Mouse (Mus musculus) heart, embryonic 13.5 days (tissue): ENCODE results near the gene Thoc5. TPM values are rescaled to one million over a fixed set of nuclear protein-coding genes. Genes with fewer than 3 reads are reported as not detected.

Source experiments
- ATAC-seq: fragments of 200-750 bp; cut with Nextera tagmentation; 2 replicates; pipeline ENCODE4 v1.8.0; 2017; ENCODE audit warnings: moderate TSS enrichment; ENCODE audit not compliant: insufficient number of reproducible peaks, low FRiP score, low TSS enrichment; ENCODE audit errors: extremely low read depth
- H3K27ac ChIP-seq: fragments of 300-500 bp; sonication (generic); replicated peaks from 2 replicates; pipeline ENCODE4 v1.5.1; 2015; ENCODE audit warnings: moderate library complexity, mild to moderate bottlenecking, inconsistent platforms
- H3K27me3 ChIP-seq: fragments of 300-500 bp; sonication (generic); replicated peaks from 2 replicates; pipeline ENCODE4 v1.6.1; 2015; ENCODE audit warnings: mild to moderate bottlenecking, inconsistent platforms
- H3K36me3 ChIP-seq: fragments of 300-500 bp; sonication (generic); 2 replicates; pipeline ENCODE4 v1.6.1; 2015; ENCODE audit warnings: mild to moderate bottlenecking, inconsistent platforms
- H3K4me1 ChIP-seq: fragments of 300-500 bp; sonication (generic); 2 replicates; pipeline ENCODE4 v1.6.1; 2015; ENCODE audit warnings: inconsistent platforms
- H3K4me2 ChIP-seq: fragments of 300-500 bp; sonication (generic); 2 replicates; pipeline ENCODE4 v1.6.1; 2015; ENCODE audit warnings: inconsistent platforms, mild to moderate bottlenecking, moderate library complexity
- H3K4me3 ChIP-seq: fragments of 300-500 bp; sonication (generic); 2 replicates; pipeline ENCODE4 v1.5.1; 2015; ENCODE audit warnings: moderate library complexity, mild to moderate bottlenecking, inconsistent platforms
- H3K9ac ChIP-seq: fragments of 300-500 bp; sonication (generic); 2 replicates; pipeline ENCODE4 v1.6.1; 2015; ENCODE audit warnings: inconsistent platforms, mild to moderate bottlenecking, moderate library complexity
- H3K9me3 ChIP-seq: fragments of 300-500 bp; sonication (generic); 2 replicates; pipeline ENCODE4 v1.6.1; 2016; ENCODE audit warnings: inconsistent platforms
- WGBS: fragments of 180-500 bp; shearing (Covaris S2); methylation state at CpG from one replicate; pipeline ENCODE4 v1.1.7; 2015; ENCODE audit warnings: mixed read lengths; 5-methylcytosine and 5-hydroxymethylcytosine counted together
- polyA plus RNA-seq: library from polyadenylated mRNA; unstranded; fragments of >200 nt; fragmentation: Nextera tagmentation; extraction: Ambion mirVana; gene quantifications from 2 replicates; pipeline ENCODE4 v1.2.1, GENCODE M21; 2015

Thoc5 gene
- polyA plus RNA-seq, 1 experiment from 2014 or later, result 24.4 TPM

DNA sequence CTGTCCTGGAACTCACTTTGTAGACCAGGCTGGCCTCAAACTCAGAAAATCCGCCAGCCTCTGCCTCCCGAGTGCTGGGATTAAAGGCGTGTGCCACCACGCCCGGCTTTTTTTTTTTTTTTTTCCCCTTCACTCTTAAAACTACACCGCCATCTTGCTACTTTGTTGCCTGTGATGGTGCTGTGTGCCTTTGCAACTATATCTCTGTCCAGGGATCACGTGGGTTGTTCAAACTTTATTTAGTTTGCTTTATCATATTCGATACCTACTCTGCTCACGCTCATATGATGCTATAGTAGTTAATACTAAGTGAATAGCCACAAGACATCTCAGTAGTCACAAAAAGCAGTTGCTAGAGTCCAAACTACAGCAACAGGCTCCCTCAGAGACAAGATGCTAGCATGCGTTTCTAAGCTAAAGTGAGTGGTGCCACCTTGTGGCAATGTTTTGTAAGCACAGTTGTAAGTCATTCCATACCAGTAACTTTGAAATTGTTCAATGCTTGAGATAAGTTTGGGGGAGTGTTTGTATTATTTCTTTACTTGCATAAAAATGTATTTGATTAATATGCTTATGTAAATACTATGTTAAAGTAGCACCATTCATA, 29.4 kb upstream of the Thoc5 start:
- Histone ChIP-seq H3K36me3 (no peaks in the 10 kb centered on the region), H3K9me3 (no peaks in the 10 kb centered on the region), H3K4me1 (no peaks in the 10 kb centered on the region), H3K4me3 (no peak overlapping the region), H3K9ac (no peak overlapping the region), H3K27me3 (peaks cover 3% of the 10 kb centered on the region; the same call in 1 of the 2 replicates), H3K27ac (no peak overlapping the region), H3K4me2 (no peak overlapping the region)
- no peak for ATAC-seq
- WGBS, result 28% methylated on average over 10 of the region's 10 CpGs

DNA sequence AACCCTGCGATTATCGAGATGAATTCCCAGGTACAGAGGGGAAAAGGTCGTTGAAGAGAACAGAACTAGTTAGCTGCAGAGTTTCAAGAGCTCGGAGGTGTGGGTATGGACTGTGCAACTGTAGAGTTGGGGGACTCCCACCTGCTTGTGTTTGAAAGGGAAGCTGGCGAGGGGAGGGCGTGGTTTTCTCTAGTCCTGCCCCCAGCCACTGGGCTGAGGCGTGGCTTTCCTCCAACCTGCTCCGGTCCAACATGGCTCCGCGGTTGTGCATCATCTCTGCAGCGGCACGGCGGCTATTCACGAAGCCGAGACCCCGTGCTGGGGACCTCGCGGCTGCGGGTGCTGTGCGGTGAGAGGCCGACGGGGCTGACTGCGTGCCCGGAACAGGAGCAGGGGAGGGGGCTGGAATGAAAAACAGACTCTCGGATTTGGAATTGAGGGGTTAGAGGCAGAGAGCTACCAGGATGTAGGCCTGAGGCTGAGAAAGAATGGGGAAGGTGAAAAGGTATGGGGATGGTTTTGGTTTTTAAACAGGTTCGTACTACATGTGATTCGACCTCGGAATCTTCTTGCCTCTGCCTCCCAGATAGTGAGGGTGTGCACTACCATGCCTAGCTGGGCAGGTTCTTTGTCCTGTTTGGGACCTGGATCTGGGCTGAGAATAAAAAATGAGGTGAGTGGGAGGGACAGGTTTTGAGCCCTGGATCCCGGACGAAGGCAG, 21.2 kb upstream of the Thoc5 start, which contains the start of gene Nipsnap1:
Nipsnap1 (plus strand) TSS at position 197 of the 721 bp plus-strand sequence.
- Histone ChIP-seq H3K4me3 (peak within 1 kb of the TSS; percentile 77), H3K4me1 (peaks cover 15% of the 10 kb centered on the region), H3K27ac (no peak within 1 kb of the TSS), H3K27me3 (0 out of 2 replicates have a peak, but pooled peaks cover under 1% of the 10 kb centered on the region), H3K36me3 (peaks cover 8% of the 10 kb centered on the region), H3K4me2 (peak within 1 kb of the TSS; percentile 87), H3K9me3 (0 out of 2 replicates have a peak, but pooled peaks cover 7% of the 10 kb centered on the region), H3K9ac (peak within 1 kb of the TSS; percentile 81)
- 2% methylated on average over 30 of the region's 30 CpGs for WGBS
- ATAC-seq, result peak; percentile 72; the same call in 1 of the 2 replicates

DNA sequence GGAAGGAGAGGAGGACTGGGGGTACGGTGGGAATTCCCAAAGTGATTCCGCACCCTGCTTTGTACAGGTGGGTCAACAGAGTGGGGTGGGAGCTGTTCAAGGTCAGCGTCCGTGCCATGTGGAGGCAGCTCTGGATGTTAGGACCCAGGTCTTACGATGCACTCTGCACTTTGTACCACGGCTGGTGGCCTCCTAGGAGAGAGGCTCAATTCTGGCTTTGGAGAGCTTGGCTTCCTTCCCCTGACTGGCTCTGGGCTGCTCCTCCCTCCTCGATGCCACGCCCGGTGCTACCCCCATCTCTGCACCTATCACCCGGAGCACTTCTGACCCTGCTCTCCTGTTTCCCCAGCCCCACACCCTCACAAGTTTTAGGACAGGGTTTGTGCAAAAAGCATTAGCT, 20.6 kb upstream of the Thoc5 start:
- Histone ChIP-seq H3K4me2 (peak overlapping the region; percentile 87), H3K27me3 (no peaks in the 10 kb centered on the region), H3K36me3 (peaks cover 8% of the 10 kb centered on the region), H3K4me1 (peaks cover 15% of the 10 kb centered on the region), H3K27ac (no peak overlapping the region), H3K9me3 (0 out of 2 replicates have a peak, but pooled peaks cover 7% of the 10 kb centered on the region), H3K9ac (peak overlapping the region; percentile 81), H3K4me3 (peak overlapping the region; percentile 77)
- peak; percentile 33; the same call in 1 of the 2 replicates for ATAC-seq
- 7% methylated on average over 10 of the region's 10 CpGs for WGBS

DNA sequence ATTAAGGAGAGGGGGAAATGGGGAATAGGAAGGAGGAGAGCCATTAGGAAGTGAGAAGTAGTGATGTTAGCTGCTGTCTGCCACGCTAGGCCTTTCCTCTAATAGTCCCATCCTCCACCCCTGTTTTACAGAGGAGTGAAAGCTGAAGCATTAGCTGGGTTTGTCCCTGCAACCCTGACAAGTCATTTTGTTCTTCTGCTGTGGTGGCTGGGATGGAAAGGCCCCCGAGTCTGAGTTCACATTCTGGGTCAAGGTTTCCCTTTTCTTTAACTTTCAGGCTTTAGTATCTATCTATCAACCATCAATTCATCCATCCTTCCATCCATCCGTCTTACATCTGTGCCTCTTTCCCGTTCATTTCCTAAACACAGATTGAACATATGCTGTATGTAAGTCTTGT, 14.0 kb upstream of the Thoc5 start:
- Histone ChIP-seq H3K4me2 (no peak overlapping the region), H3K9ac (no peak overlapping the region), H3K9me3 (0 out of 2 replicates have a peak, but pooled peaks cover 4% of the 10 kb centered on the region), H3K27me3 (no peaks in the 10 kb centered on the region), H3K27ac (no peak overlapping the region), H3K4me1 (peaks cover 16% of the 10 kb centered on the region), H3K36me3 (peaks cover 13% of the 10 kb centered on the region), H3K4me3 (no peak overlapping the region)
- ATAC-seq, result no peak
- 71% methylated on average over 4 of the region's 4 CpGs for WGBS

DNA sequence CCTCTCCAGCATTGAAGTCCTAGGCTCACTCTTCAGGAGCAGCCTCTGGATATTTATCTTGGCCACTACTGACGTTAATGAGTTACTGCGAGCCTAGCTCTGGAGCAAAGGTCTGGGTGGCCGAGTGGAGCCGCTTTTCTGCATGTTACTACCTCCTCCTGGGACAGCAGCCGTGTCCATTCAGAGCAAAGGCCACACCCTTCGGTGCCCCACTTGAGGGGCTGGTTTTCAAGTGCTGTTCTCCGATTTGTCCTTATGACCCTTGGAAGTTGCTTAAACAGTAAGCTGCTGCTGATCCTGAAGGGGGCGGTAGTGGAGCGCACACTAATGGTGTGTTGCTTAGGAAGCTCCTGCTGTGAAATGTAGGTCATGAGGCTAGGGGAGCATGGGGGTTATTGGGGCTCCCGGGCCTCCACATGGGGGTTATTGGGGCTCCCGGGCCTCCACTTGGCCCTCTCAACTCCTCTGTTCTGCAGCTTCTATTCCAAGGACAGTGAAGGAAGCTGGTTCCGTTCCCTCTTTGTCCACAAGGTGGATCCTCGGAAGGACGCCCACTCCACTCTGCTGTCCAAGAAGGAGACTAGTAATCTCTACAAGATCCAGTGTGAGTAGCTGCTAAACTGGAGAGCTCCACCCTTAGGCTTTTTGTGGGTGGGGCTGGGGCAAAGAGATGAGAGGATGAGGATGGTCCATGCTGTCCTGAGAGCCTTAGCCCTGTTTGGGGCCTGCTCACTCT, 12.1 kb upstream of the Thoc5 start:
- Histone ChIP-seq H3K4me2 (peak overlapping the region; percentile 42), H3K9ac (peak overlapping the region; percentile 42; the same call in 1 of the 2 replicates), H3K9me3 (no peaks in the 10 kb centered on the region), H3K4me3 (no peak overlapping the region), H3K27ac (0 out of 2 replicates have a peak overlapping the region, but pooled peaks have one; percentile 7), H3K27me3 (no peaks in the 10 kb centered on the region), H3K36me3 (peaks cover 8% of the 10 kb centered on the region; the same call in 1 of the 2 replicates), H3K4me1 (peaks cover 16% of the 10 kb centered on the region)
- no peak for ATAC-seq
- 35% methylated on average over 14 of the region's 14 CpGs for WGBS

DNA sequence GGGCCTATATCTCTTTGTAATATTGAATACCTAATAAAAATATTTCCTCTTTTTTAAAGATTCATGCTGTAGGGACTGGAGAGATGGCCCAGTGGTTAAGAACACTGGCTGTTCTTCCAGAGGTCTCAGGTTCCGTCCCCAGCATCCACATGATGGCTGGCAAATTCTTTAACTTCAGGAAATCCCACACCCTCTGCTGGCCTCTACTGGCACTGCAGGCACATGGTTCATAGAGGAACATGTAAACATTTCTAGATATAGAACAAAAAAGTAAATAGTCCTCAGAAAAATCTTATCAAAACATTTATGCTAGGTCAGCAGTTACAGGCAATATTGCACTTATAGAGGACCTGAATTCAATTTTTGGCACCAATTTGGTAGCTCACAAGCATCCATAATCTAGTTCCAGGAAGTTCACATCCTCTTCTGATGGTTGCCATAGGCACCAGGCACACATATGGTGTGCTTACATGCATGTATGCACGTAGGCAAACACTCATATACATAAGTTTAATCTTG, 9.7 kb upstream of the Thoc5 start:
- H3K9ac ChIP-seq, result no peak overlapping the region
- no peak overlapping the region for H3K27ac ChIP-seq
- ATAC-seq, result no peak
- H3K27me3 ChIP-seq, result no peaks in the 10 kb centered on the region
- H3K9me3 ChIP-seq, result no peaks in the 10 kb centered on the region
- H3K4me2 ChIP-seq, result no peak overlapping the region
- peaks cover 16% of the 10 kb centered on the region for H3K4me1 ChIP-seq
- no peak overlapping the region for H3K4me3 ChIP-seq
- peaks cover 26% of the 10 kb centered on the region for H3K36me3 ChIP-seq
- WGBS, result 57% methylated on average over 2 of the region's 2 CpGs

DNA sequence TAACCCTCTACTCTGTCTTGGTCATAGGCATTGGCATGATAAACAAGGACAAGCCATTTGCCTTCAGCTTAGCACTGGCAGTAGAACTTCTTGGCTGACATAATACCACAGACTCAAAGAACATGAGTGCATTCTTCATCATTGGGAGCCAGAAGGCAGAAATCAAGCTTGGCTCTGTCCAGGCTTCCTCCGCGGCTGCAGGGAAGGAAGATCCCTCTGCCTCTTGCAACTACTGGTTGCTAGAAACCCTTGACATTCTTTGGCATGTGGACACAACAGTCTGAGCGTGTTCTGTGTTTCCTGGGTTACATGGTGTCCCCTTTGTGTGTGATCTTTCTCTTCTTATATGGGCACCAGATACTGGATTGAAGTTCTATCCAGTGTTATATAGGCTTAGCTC, 8.1 kb upstream of the Thoc5 start:
- Histone ChIP-seq H3K9ac (no peak overlapping the region), H3K27ac (no peak overlapping the region), H3K4me2 (no peak overlapping the region), H3K4me1 (peaks cover 11% of the 10 kb centered on the region), H3K27me3 (no peaks in the 10 kb centered on the region), H3K4me3 (no peak overlapping the region), H3K36me3 (peaks cover 39% of the 10 kb centered on the region), H3K9me3 (no peaks in the 10 kb centered on the region)
- 84% methylated on average over 3 of the region's 3 CpGs for WGBS
- no peak for ATAC-seq

DNA sequence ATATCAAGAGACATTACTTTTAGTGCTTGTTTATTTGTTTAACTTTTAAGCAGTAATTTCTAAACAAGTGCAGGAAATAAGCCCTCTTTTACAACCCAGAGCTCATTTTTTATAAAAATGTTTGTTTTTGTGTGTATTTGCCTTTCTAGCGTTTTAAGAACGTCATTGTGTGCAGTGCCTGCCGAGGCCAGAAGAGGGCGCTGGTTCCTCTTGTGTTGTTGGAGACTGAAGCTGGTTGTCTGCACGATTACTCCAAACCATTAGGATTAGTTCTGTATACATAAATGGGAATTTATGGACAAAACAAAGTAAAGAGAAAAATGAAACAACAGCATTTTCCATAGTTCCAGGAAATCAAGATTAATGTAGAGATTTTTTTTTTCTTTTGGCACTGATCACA, 5.3 kb downstream of the Thoc5 start:
- ATAC-seq, result no peak
- H3K9ac ChIP-seq, result no peak overlapping the region
- 69% methylated on average over 5 of the region's 5 CpGs for WGBS
- H3K27ac ChIP-seq, result no peak overlapping the region
- no peak overlapping the region for H3K4me2 ChIP-seq
- peaks cover 54% of the 10 kb centered on the region for H3K36me3 ChIP-seq
- no peaks in the 10 kb centered on the region for H3K9me3 ChIP-seq
- peaks cover 8% of the 10 kb centered on the region for H3K4me1 ChIP-seq
- H3K4me3 ChIP-seq, result no peak overlapping the region
- no peaks in the 10 kb centered on the region for H3K27me3 ChIP-seq

DNA sequence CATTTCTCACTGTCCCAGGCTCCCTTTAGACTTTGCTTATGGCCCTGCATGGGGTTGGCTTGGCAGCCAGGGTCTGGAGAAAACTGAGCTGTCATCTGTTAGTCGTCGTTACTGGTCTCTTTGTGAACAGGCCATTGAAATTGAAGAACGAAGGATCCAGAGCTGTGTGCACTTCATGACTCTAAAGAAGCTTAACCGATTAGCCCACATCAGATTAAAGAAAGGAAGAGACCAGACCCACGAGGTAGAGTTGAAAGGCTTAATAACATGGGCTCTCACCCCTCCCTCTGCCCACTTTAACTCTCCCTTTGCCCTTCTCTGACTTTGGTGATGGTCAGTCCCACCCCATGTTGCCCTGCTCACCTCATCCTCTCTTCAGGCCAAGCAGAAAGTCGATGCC, 6.8 kb downstream of the Thoc5 start:
- Histone ChIP-seq H3K4me2 (no peak overlapping the region), H3K27me3 (no peaks in the 10 kb centered on the region), H3K9ac (no peak overlapping the region), H3K36me3 (peaks cover 66% of the 10 kb centered on the region), H3K27ac (no peak overlapping the region), H3K4me3 (no peak overlapping the region), H3K9me3 (no peaks in the 10 kb centered on the region), H3K4me1 (no peaks in the 10 kb centered on the region)
- WGBS, result 87% methylated on average over 6 of the region's 6 CpGs
- ATAC-seq, result no peak

DNA sequence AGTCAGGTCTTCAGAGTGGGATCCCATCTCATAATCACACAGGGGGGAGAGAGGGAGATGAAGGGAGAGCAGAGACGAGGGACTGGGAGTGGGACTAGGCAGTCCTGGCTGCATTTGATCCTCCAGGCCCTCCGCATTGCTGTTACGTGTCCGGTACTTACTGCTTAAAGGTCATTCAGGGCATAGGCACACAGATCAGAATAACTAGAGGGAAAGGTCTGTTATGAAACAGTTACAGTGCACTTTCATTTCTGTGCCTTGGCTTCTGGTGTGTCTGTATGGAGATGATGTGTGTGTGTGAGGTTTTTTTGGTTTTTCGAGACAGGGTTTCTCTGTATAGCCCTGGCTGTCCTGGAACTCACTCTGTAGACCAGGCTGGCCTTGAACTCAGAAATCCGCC, 11.1 kb downstream of the Thoc5 start:
- H3K4me2 ChIP-seq, result no peak overlapping the region
- 79% methylated on average over 6 of the region's 6 CpGs for WGBS
- no peaks in the 10 kb centered on the region for H3K4me1 ChIP-seq
- ATAC-seq, result no peak
- no peak overlapping the region for H3K4me3 ChIP-seq
- no peak overlapping the region for H3K9ac ChIP-seq
- H3K36me3 ChIP-seq, result peaks cover 87% of the 10 kb centered on the region
- H3K27ac ChIP-seq, result no peak overlapping the region
- no peaks in the 10 kb centered on the region for H3K9me3 ChIP-seq
- no peaks in the 10 kb centered on the region for H3K27me3 ChIP-seq

DNA sequence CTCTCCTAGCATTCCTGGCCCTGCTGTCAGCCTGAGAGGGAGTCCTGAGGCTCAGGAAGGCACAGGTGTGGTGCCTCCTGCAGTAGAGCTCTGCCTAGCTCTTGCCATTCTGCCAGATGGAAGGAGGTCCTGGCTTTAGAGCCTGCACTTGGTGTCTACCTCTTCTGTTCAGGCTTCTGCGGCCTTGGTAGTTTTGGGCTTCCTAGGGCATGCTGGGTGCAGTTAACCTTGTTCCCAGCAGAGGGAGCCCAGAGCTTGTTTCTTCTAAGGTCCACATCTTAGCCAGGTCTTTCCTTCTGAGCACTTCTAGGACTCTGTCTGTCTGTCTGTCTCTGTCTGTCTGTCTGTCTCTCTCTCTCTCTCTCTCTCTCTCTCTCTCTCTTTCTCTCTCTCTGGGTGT, 20.9 kb downstream of the Thoc5 start:
- no peak for ATAC-seq
- no peak overlapping the region for H3K4me3 ChIP-seq
- H3K9me3 ChIP-seq, result no peaks in the 10 kb centered on the region
- H3K27ac ChIP-seq, result no peak overlapping the region
- no peak overlapping the region for H3K9ac ChIP-seq
- H3K4me2 ChIP-seq, result no peak overlapping the region
- H3K36me3 ChIP-seq, result peaks cover 94% of the 10 kb centered on the region
- 25% methylated on average over 1 of the region's 1 CpGs for WGBS
- H3K4me1 ChIP-seq, result no peaks in the 10 kb centered on the region
- H3K27me3 ChIP-seq, result no peaks in the 10 kb centered on the region
